Mouse (Mus musculus) cerebellum, postnatal 36 days (tissue): ENCODE measurements at regions not wholly inside any gene's neighbourhood (a gene's known extent, or its start where the extent isn't known, plus 50 kb on each side); places are given as distances from the start of the nearest gene placed in this dataset.

Source experiments
- DNase-seq, 2 experiments: peaks; one replicate each; pipeline ENCODE4 v3.0.0; 2021 to 2022; ENCODE audit warnings: mixed read lengths in 2 of 2

GRCm38 (mm10) chr2:118039819-118040206, 71.9 kb upstream of the Thbs1 start:
- no peak for DNase-seq

DNA sequence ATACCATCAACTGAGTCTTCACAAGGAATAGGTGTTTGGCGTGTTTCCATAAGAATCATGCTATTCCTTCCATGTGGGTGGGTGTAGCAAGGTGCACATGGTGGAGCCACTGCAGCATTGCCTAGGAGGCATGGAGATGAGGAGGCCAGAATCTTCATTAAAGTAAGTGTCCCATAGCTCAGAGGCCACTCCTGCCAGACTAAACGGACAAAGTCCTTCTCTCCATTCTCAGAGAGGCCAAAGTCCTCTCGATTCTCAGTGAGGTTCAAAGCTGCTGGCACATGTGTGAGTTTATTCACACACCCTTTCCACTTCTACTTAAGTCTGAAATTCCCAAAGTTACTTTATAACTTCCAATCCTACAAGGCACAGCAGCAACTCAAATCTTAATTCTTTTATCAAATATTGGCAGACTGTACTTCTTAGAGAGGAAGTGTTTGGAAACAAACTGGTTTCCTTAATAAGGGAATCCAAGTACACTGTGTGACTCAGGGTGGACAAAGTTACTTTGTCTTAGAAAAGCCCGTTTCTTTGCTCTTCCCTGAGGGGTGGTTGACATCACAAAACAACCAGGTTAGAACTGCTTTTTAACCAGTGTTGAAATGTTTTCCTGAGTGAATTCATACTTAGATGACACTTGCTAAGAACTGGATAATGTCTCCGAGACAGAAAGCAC, 69.2 kb upstream of the Thbs1 start:
- no peak for DNase-seq

DNA sequence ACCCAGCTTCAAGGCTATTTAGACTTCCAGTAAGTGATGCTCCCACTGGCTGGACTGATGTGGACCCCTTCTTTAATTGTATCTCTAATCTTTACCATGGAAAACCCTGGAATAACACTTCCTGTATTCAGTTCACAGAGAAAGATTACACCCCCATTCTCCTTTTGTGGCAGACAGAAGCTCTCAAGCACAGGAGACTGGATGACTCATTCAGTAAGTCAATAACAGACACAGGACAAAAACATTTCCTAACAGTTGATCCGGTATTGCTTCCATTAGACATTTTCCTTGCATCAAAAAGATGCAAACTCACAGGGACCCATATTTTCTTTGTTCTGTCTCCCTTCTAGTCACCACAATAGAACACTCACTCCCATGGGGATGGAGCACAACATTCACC, 67.0 kb upstream of the Thbs1 start:
- DNase-seq, result no peak

- DNase-seq, result no peak
Measured at GRCm38 (mm10) chr2:118050326-118050725, 61.4 kb upstream of the Thbs1 start.

DNA sequence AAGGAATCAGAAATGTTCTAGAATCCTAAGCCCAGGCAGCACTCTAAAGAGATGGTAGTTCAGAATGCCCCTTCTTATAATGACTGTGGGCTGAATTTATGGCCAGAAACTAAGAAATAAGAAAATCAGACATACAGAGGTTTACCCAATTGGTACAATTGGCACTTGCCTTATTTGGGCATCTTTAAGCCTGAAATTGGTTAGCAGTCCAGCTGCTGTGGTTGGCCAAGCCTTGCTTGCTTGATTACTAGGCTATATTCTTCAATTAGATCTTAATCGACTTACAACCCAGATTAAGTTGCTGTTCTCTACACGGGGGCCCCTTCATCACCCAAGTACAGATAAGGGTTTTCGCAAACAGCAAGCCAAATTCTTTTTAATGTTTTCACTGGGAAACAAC, 60.1 kb upstream of the Thbs1 start:
- DNase-seq, result no peak

DNA sequence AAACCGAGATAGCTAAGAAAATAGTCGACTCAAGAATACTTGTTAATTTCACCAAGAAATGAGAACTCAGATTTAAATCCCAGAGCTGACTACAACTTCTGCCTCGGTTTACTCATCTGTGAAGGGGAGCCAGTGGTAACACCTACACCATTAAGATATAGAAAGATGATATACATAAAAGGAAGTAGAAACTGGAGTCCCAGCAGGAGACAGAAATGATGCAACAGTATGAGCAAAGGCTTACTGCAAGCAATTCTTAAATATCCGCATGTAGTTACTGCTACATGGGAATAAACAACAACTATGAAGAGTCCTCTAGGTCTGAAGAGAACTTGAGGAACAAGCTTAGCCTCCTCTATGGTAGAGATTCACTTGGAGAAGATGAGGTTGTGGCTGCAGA, 58.2 kb upstream of the Thbs1 start:
- no peak for DNase-seq

GRCm38 (mm10) chr2:118058654-118059395, 52.9 kb upstream of the Thbs1 start:
- DNase-seq, result no peak

- no peak for DNase-seq
Measured at GRCm38 (mm10) chr2:118061291-118061690, 50.4 kb upstream of the Thbs1 start.
